1 mouse cellular context compared by ENCODE assay signal in genomic region chr10:52398715-52399114, GRCm38 (mm10).
A peak's percentile ranks its signal among the peaks of the same experiment; 100 is the strongest.
TF ChIP-seq lines count a peak whose summit lies in the region.

No protein-coding gene starts in this region.

TF ChIP-seq in MEL, 35 proteins besides CTCF, POLR2A, EP300 and RAD21 (continued from another document):
- TF ChIP-seq NRF1 (IDR thresholded peaks at IDR 0.05; ENCODE audit: insufficient read depth, low read depth, low read length, poor library complexity, severe bottlenecking) = no peak
- no peak for TF ChIP-seq POLR2AphosphoS5 (IDR thresholded peaks at IDR 0.05; ENCODE audit: borderline replicate concordance, low read depth, low read length)
- no peak for TF ChIP-seq ZNF384 (IDR thresholded peaks at IDR 0.05; ENCODE audit: low read depth, low read length)
- TF ChIP-seq RCOR1 (IDR thresholded peaks at IDR 0.05; ENCODE audit: low read depth, low read length) = peak; percentile 99
- no peak for TF ChIP-seq CHD1 (IDR thresholded peaks at IDR 0.05; ENCODE audit: low read depth, low read length)
- TF ChIP-seq POLR2AphosphoS2 (IDR thresholded peaks at IDR 0.05; ENCODE audit: low read length) = no peak
- TF ChIP-seq BHLHE40 (IDR thresholded peaks at IDR 0.05; ENCODE audit: borderline replicate concordance, low read depth, low read length) = peak; percentile 72; the same call in 1 of the 2 replicates
- peak; percentile 17; the same call in 1 of the 2 replicates for TF ChIP-seq TAL1 (IDR thresholded peaks at IDR 0.05; ENCODE audit: low read length)
- TF ChIP-seq TBP (IDR thresholded peaks at IDR 0.05; ENCODE audit: low read depth, low read length) = no peak
- TF ChIP-seq ZKSCAN1 (IDR thresholded peaks at IDR 0.05; ENCODE audit: low read depth, low read length) = no peak
- TF ChIP-seq CHD2 (IDR thresholded peaks at IDR 0.05; ENCODE audit: low read length) = no peak
- TF ChIP-seq ZMIZ1 (IDR thresholded peaks at IDR 0.05; ENCODE audit: low read depth, low read length) = no peak
- peak; percentile 82 for TF ChIP-seq TCF12 (IDR thresholded peaks at IDR 0.05; ENCODE audit: low read depth, low read length)
- TF ChIP-seq ELF1 (IDR thresholded peaks at IDR 0.05; ENCODE audit: low read depth, low read length) = no peak
- no peak for TF ChIP-seq MXI1 (IDR thresholded peaks at IDR 0.05; ENCODE audit: low read depth, low read length)
